Mouse (Mus musculus): ENCODE results near the gene Znrd1. TPM values are rescaled to one million over a fixed set of nuclear protein-coding genes. Genes with fewer than 3 reads are reported as not detected.

Gene Znrd1
- total RNA-seq, 4 experiments from 2014 or later = 23.9 to 39.6 (median 33.0) TPM

DNA sequence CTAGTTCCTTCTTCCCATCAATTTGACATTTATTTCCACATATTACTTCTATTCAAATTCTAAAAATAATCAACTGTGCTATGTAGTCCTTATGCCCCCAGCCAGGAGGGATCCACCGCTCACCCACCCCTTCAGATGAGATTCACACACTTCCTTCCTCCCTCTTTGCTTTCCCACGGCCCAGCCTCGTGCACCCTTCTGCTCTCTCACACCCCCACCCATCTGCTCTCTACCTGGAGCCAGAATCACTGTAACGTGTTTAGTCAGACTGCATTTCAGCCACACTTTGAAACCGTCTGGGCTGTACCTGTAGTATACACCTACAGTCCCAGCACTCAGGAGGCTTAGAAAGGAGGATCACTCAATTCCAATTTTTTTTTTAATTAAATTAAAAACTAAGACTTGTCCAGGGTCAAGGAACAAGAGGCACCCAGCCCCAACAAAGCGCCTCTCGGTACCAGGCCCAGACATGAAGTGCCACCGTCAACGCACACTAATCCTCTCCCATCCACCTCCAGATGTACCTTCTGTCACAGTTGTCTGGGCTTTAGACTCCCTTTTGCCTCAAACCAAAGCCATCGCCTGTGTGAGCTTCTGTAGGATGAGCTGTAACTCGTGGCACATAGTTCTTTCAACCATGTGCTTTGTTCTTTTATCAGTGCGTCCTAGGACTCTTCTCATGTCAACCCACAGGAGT is 29.0 kb downstream of the Znrd1 start:
- no peak for DNase-seq (ENCODE audit: low spot score in 2 of 2)

DNA sequence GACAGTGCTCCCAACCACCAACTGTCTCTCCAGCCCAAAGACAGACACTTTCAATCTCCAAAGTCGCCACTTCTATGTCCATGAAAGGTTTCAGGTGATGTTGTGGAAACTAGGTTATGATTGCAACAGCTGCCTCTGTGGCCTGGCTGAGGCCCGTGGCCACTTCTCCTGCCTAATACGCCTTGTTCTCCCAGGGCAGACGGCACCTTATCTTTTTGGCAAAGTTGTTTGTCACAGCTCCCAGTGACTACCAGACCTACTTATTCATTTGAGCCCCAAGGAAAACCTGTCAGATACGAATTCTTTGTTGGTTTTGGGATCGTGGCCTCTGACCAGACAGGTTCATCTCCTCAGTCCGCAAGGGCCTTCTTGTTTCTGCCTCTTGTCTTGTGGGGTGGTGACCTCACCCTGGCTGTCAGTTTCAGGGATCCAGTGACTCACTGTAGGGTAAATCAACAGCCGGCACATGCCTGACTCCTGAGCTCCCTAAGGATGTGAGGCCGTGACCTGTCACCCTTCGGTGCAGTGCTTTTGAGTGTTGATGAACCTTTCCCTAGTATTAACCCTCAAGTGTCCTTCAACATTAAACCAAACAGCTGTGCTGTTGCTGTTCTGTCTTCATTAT is 30.8 kb downstream of the Znrd1 start:
- DNase-seq (ENCODE audit: low spot score in 2 of 2) = no peak

DNA sequence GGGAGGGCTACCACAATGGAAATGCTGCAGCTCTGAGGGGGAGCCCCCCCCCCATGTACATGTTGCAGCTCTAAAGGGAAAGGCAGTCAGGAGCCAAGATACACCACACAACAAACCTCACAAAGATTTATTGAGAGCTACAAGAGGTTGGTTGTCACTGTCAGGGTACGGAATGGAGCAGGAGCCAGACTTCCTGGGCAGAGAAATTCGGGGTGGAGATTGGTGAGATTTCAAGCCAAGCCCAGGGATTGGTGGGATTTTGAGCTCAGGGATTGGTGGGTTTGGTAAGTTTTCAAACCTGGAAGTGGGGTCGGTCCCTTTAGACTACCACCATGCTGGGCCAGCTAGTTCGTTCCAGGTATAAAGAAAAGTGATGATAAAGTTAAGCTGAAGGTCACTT is 34.9 kb downstream of the Znrd1 start:
- DNase-seq (ENCODE audit: low spot score in 2 of 2) = no peak

DNA sequence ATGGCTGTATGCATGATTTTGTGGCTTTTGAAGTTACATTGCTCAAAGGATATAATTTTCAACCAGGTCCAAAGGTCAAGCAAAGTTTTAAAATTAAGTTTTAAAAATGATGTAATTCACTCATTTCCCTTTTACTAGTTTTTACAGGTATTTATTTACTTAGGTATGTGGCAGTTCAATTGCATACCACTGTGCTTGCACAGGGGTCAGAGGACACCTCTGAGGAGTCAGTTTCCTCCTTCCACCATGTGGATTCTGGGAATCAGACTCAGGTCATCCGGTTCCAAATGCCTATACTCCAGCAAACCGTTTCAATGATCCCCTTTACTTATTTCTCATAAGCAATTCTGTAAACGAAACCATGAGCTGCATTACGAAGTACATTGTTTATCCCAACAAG is 35.6 kb downstream of the Znrd1 start:
- no peak for DNase-seq (ENCODE audit: low spot score in 2 of 2)

DNA sequence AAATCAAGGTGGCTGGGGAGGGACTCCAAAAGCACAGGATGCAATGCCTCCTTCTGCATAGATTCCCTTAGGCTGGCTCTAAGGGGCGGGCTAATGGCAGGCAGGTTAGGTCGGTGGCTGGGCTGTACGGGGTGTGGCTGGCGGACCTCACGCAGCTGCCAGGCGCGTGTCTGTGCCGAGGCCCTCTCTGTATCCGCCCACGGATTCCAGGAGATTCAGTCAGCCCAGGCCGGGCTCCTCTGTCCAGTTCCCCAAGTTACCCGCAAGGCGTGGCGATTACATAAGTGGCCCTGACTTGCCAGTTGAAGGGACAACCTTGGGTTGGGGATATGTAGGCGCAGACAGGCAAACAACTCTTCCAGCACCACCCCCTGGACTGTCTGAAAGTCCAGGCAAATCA is 38.1 kb downstream of the Znrd1 start:
- DNase-seq (ENCODE audit: low spot score in 2 of 2) = no peak

DNA sequence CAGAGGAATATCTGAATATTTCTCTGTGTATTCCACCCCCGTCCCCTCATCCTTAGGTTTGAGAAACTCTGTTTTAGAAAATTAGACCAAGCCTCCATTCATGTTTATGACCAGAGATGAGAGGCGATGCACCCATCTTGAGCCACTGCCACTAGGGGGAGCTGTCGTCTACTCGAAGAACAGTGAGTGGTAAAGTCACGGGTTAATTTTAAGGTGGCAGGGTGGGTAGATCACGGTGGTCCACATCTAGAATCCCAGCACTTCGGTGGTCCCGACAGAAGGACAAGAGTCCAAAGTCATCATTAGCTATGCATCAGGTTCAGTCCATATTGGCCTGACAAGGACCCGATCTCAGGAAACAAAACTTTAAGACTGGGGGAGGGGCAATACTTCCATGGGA is 43.3 kb downstream of the Znrd1 start:
- peak in 1 of 2 experiments; percentile 48 for DNase-seq (ENCODE audit: low spot score in 2 of 2)

DNA sequence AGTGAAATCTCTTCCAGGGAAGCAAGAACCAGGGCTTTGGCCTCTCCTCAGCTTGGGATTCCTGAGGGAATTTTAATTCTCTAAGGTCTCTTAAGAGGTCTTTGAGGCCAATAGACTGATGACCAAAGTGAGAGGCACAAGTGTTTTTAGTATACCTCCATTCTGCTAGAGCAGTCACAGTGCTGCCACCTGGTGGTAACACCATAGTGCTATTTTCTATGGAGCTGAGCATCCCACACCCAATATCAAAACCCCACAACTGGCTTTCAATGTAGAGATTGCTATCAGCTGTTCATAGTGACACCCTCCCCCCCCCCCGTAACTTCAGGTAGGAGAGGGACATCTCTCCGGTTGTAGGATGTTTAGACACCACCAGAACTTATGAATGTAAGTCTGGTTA is 44.3 kb downstream of the Znrd1 start:
- DNase-seq (ENCODE audit: low spot score in 2 of 2) = peak; percentile 10 to 60

DNA sequence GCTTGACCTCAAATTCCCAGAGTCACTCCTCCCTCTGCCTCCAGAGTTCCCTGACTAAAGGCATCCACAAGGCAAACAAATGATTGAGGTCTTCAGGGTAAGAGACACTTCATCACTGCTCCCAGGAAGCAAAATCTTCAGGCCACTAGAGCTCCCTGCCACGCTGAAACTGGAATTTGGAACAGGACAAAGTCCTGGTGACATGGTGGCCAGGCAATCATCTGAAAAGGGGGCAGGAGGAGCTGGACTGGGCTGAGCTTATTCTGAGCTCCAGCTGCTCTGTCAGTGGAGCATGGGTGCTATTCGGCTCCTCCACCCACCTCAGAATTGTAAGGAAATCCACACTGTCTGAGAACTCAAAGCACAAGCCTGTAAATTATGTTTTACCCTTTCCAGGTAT is 46.3 kb downstream of the Znrd1 start:
- DNase-seq (ENCODE audit: low spot score in 2 of 2) = no peak

DNA sequence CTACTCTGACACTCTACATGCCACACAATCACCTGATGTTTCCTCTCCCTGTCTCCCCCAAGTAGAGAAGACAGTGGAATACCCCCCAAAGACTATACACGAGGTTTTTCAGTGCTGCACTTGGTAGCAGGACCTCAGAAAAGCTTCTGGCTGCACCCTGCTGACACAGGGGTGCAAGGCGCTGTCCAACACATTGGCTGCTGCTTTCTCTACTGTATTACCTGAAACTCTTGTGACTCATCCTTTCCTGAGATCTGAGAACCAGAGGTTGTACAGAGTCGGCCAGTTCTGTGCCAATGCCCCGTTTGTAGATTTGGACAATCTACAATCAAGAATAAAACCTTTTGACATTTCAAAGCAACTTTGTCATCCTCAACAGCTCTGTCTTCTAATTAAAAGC is 48.6 kb downstream of the Znrd1 start:
- DNase-seq (ENCODE audit: low spot score in 2 of 2) = no peak

DNA sequence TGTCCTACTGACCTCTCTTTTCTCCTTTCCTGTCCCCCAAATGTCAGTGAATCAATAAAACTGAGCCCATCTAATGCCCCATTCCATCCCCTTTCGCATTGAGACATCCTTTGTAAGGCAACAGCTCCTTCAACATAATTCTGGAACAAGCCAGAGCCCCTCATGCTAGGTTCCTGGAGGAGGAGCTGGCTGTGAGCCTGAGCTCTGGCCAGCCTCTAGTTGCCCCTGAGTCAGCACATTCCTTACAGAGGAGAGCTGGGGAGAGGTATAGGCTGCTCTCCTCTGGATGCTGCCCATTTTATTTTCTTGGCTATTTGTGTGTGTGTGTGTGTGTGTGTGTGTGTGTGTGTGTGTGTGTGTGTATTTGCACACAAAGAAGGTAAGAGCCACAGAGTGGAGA is 50.1 kb downstream of the Znrd1 start:
- DNase-seq (ENCODE audit: low spot score in 2 of 2) = no peak

Other genes starting within 250 kb of the Znrd1 start
- not detected for gene H2-M10.5, start 185.6 kb downstream of the Znrd1 start, total RNA-seq (2022)
- not detected for gene H2-M10.6, start 146.4 kb downstream of the Znrd1 start, total RNA-seq (2022)
- gene Trim26, start 121.4 kb downstream of the Znrd1 start, total RNA-seq (2022) = 10 to 100 TPM; 23.1 to 26.2 (median 24.2) TPM
- gene Trim15, start 91.3 kb downstream of the Znrd1 start, total RNA-seq (2022) = under 1 TPM in 1 of 4 experiments, not detected in 3; 0.19 TPM
- not detected for gene Trim10, start 89.0 kb downstream of the Znrd1 start, total RNA-seq (2022)
- under 1 TPM in 1 of 4 experiments, not detected in 3; 0.24 TPM for gene Trim40, start 68.4 kb downstream of the Znrd1 start, total RNA-seq (2022)
- not detected for gene Trim31, start 60.4 kb downstream of the Znrd1 start, total RNA-seq (2022)
- 1 to 10 TPM; 5.6 to 8.0 (median 6.5) TPM for gene Rnf39, start 15.6 kb downstream of the Znrd1 start, total RNA-seq (2022)
- 100 to 1,000 TPM; 107 to 144 (median 137) TPM for gene Ppp1r11, start 6.8 kb downstream of the Znrd1 start, total RNA-seq (2022)
- gene Znrd1as, start within 50 bp of the Znrd1 start, total RNA-seq (2022) = 1 to 10 TPM; 4.7 to 7.3 (median 6.6) TPM
- 1 to 10 TPM in 1 of 4 experiments, under 1 TPM in 2, not detected in 1; 0.86 to 1.3 (median 0.89) TPM for gene 2410137M14Rik, start 22.7 kb upstream of the Znrd1 start, total RNA-seq (2022)
- gene H2-M5, start 31.0 kb upstream of the Znrd1 start, total RNA-seq (2022) = 1 to 10 TPM in 2 of 4 experiments, under 1 TPM in 2; 0.44 to 1.6 (median 0.97) TPM
- gene Zfp57, start 42.6 kb upstream of the Znrd1 start, total RNA-seq (2022) = 10 to 100 TPM in 1 of 4 experiments, 1 to 10 TPM in 3; 8.1 to 10.5 (median 9.0) TPM
- gene Mog, start 64.8 kb upstream of the Znrd1 start, total RNA-seq (2022) = 10 to 100 TPM; 52.5 to 55.9 (median 54.6) TPM
- 100 to 1,000 TPM; 662 to 748 (median 699) TPM for gene Gabbr1, start 87.4 kb upstream of the Znrd1 start, total RNA-seq (2022)
- gene Olfr90, start 129.9 kb upstream of the Znrd1 start, total RNA-seq (2022) = not detected
- not detected for gene Olfr91, start 139.7 kb upstream of the Znrd1 start, total RNA-seq (2022)
- not detected for gene Olfr92, start 161.5 kb upstream of the Znrd1 start, total RNA-seq (2022)
- gene Olfr93, start 202.9 kb upstream of the Znrd1 start, total RNA-seq (2022) = not detected
- not detected for gene Ubd, start 235.3 kb upstream of the Znrd1 start, total RNA-seq (2022)
- gene Olfr94, start 242.4 kb upstream of the Znrd1 start, total RNA-seq (2022) = not detected